Mouse (Mus musculus): ENCODE results near the gene Hcrtr1. TPM values are rescaled to one million over a fixed set of nuclear protein-coding genes. Genes with fewer than 3 reads are reported as not detected.

The Hcrtr1 gene
- polyA plus RNA-seq, 1 experiment from 2014 or later, result 1.7 TPM

GRCm38 (mm10) chr4:130130641-130131350 lies 8.4 kb downstream of the Hcrtr1 start:
- H3K36me3 ChIP-seq (replicated peaks; ENCODE audit: control insufficient read depth, insufficient read depth), result peaks cover 24% of the 10 kb centered on the region
- no peak overlapping the region for H3K4me2 ChIP-seq (replicated peaks)
- H3K9me3 ChIP-seq (ENCODE audit: control insufficient read depth, low read length), result no peaks in the 10 kb centered on the region
- WGBS, result 50% methylated on average over 13 of the region's 13 CpGs
- H3K4me3 ChIP-seq (replicated peaks; ENCODE audit: low read length), result no peak overlapping the region
- H3K27me3 ChIP-seq (ENCODE audit: control insufficient read depth, insufficient read depth, low read length), result no peaks in the 10 kb centered on the region; the same call in 1 of the 2 replicates
- H3K9ac ChIP-seq, result no peak overlapping the region
- no peaks in the 10 kb centered on the region; the same call in 1 of the 2 replicates for H3K4me1 ChIP-seq (replicated peaks; ENCODE audit: control insufficient read depth, insufficient read depth, low read length)
- DNase-seq (ENCODE audit: low spot score) (no peak), ATAC-seq (ENCODE audit: low FRiP score) (no peak)
- H3K27ac ChIP-seq, result no peak overlapping the region

DNA sequence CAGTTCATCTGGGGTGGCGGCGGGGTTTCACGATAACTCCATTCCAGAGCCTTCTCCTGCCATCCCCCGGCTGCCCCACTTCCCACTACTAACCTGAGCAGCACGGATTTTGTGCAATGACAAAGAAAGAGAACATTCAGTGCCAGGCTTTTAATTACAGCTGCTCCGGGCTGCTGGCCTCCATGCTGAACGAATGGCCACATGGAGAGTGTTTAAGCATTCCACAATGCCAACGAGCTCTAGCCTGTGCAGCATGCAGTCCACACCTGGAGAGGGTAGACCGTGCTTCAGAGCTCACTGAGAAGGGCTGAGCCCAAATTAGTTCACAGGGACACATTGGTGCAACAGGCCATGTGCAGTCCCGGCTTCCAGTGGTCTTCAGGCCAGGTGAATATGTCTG lies 9.1 kb downstream of the Hcrtr1 start:
- peaks cover 31% of the 10 kb centered on the region for H3K36me3 ChIP-seq (replicated peaks; ENCODE audit: control insufficient read depth, insufficient read depth)
- ATAC-seq (ENCODE audit: low FRiP score), result no peak
- WGBS, result 69% methylated on average over 10 of the region's 10 CpGs

GRCm38 (mm10) chr4:130128907-130129306 lies 10.3 kb downstream of the Hcrtr1 start:
- 86% methylated on average over 5 of the region's 5 CpGs for whole genome bisulfite sequencing
- Histone ChIP-seq H3K4me1 (replicated peaks; ENCODE audit: control insufficient read depth, insufficient read depth, low read length) (no peaks in the 10 kb centered on the region; the same call in 1 of the 2 replicates), H3K27ac (no peak overlapping the region), H3K4me3 (replicated peaks; ENCODE audit: low read length) (no peak overlapping the region), H3K9me3 (ENCODE audit: control insufficient read depth, low read length) (no peaks in the 10 kb centered on the region), H3K4me2 (replicated peaks) (no peak overlapping the region), H3K9ac (no peak overlapping the region), H3K27me3 (ENCODE audit: control insufficient read depth, insufficient read depth, low read length) (no peaks in the 10 kb centered on the region), H3K36me3 (replicated peaks; ENCODE audit: control insufficient read depth, insufficient read depth) (peaks cover 42% of the 10 kb centered on the region)
- no peak for DNase-seq (ENCODE audit: low spot score)
- no peak for ATAC-seq (ENCODE audit: low FRiP score)

More for the DNA sequence above, 9.1 kb downstream of the Hcrtr1 start:
- Histone ChIP-seq H3K9me3 (ENCODE audit: control insufficient read depth, low read length) (no peaks in the 10 kb centered on the region), H3K27me3 (ENCODE audit: control insufficient read depth, insufficient read depth, low read length) (no peaks in the 10 kb centered on the region), H3K9ac (no peak overlapping the region), H3K4me2 (replicated peaks) (no peak overlapping the region), H3K4me3 (replicated peaks; ENCODE audit: low read length) (no peak overlapping the region), H3K27ac (no peak overlapping the region), H3K4me1 (replicated peaks; ENCODE audit: control insufficient read depth, insufficient read depth, low read length) (no peaks in the 10 kb centered on the region; the same call in 1 of the 2 replicates)
- DNase-seq (ENCODE audit: low spot score), result no peak

DNA sequence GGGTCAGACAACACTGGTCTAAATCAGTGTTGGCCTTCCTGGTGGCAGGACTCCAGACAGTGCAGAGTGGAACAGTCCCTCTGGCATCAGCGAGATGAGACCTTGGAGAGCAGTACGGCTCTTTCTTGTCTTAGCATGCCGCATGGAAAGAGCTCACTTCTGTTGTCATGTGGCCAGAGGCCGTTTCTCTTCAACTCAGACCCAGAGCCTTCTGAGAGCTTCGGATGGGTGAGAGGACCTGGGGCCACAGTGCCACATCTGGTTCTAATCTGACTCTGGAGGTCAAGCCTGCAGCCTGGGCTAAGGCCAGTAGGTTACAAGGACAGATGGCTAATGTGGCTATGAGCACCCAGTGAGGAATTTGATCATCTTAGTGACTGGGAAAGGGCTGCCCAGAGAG lies 13.2 kb downstream of the Hcrtr1 start:
- H3K4me2 ChIP-seq (replicated peaks), result no peak overlapping the region
- 81% methylated on average over 5 of the region's 5 CpGs for WGBS
- DNase-seq (ENCODE audit: low spot score) (no peak), ATAC-seq (ENCODE audit: low FRiP score) (no peak)
- no peak overlapping the region for H3K4me3 ChIP-seq (replicated peaks; ENCODE audit: low read length)
- peaks cover 72% of the 10 kb centered on the region for H3K36me3 ChIP-seq (replicated peaks; ENCODE audit: control insufficient read depth, insufficient read depth)
- no peak overlapping the region for H3K27ac ChIP-seq
- H3K9me3 ChIP-seq (ENCODE audit: control insufficient read depth, low read length), result no peaks in the 10 kb centered on the region
- H3K4me1 ChIP-seq (replicated peaks; ENCODE audit: control insufficient read depth, insufficient read depth, low read length), result no peaks in the 10 kb centered on the region; the same call in 1 of the 2 replicates
- no peaks in the 10 kb centered on the region for H3K27me3 ChIP-seq (ENCODE audit: control insufficient read depth, insufficient read depth, low read length)
- no peak overlapping the region for H3K9ac ChIP-seq

DNA sequence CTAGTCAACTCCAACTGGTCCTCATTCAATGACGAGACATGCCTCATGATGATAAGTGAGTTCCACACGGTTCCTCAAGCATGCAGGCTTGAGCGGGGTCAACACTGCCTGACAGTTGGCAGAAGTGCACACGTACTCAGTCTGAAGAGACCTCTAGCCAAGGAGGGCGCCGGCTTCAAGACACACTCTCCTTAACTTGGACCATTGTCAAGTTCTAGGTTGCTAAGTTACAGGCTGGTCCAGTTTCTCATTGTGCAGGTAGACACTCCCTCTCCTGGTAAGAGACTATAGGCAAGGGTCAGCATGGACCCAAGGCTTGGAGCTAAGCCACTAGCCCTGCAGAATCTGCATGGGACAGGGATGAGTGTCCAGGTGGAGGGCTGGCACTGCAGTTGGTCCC lies 14.0 kb downstream of the Hcrtr1 start:
- DNase-seq (ENCODE audit: low spot score) (no peak), ATAC-seq (ENCODE audit: low FRiP score) (no peak)
- H3K27me3 ChIP-seq (ENCODE audit: control insufficient read depth, insufficient read depth, low read length), result no peaks in the 10 kb centered on the region
- 95% methylated on average over 6 of the region's 6 CpGs for WGBS
- no peak overlapping the region for H3K4me2 ChIP-seq (replicated peaks)
- no peak overlapping the region for H3K9ac ChIP-seq
- H3K36me3 ChIP-seq (replicated peaks; ENCODE audit: control insufficient read depth, insufficient read depth), result peaks cover 72% of the 10 kb centered on the region
- H3K27ac ChIP-seq, result no peak overlapping the region
- H3K4me3 ChIP-seq (replicated peaks; ENCODE audit: low read length), result no peak overlapping the region
- H3K9me3 ChIP-seq (ENCODE audit: control insufficient read depth, low read length), result no peaks in the 10 kb centered on the region
- H3K4me1 ChIP-seq (replicated peaks; ENCODE audit: control insufficient read depth, insufficient read depth, low read length), result no peaks in the 10 kb centered on the region; the same call in 1 of the 2 replicates

GRCm38 (mm10) chr4:130124110-130124509 lies 15.0 kb downstream of the Hcrtr1 start:
- Histone ChIP-seq H3K4me1 (replicated peaks; ENCODE audit: control insufficient read depth, insufficient read depth, low read length) (no peaks in the 10 kb centered on the region), H3K36me3 (replicated peaks; ENCODE audit: control insufficient read depth, insufficient read depth) (peaks cover 72% of the 10 kb centered on the region)
- 93% methylated on average over 4 of the region's 4 CpGs for WGBS

DNA sequence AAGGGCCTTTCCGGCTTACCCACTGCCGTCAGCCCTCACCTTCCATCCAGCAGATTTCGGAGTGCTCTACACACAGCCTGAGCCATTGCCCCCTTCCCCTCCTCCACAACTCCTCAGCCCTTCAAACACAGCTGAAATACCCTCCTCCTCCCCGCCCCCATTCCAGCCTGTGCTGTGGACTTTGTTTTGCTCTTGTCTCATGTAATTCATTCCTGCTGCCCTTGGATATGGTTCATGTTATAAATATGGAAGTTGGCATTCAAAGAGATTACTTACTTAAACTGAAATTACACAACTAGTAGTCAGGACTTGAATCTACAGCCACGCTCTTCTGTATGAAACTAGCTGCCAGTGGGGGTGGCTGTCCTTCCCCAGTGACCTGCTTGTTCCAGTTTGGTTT lies 16.1 kb downstream of the Hcrtr1 start:
- 87% methylated on average over 5 of the region's 5 CpGs for WGBS
- no peak for ATAC-seq (ENCODE audit: low FRiP score)
- Histone ChIP-seq H3K4me1 (replicated peaks; ENCODE audit: control insufficient read depth, insufficient read depth, low read length) (no peaks in the 10 kb centered on the region), H3K27ac (no peak overlapping the region), H3K4me2 (replicated peaks) (no peak overlapping the region), H3K9me3 (ENCODE audit: control insufficient read depth, low read length) (no peaks in the 10 kb centered on the region), H3K4me3 (replicated peaks; ENCODE audit: low read length) (no peak overlapping the region), H3K36me3 (replicated peaks; ENCODE audit: control insufficient read depth, insufficient read depth) (peaks cover 69% of the 10 kb centered on the region), H3K9ac (no peak overlapping the region), H3K27me3 (ENCODE audit: control insufficient read depth, insufficient read depth, low read length) (no peaks in the 10 kb centered on the region)
- no peak for DNase-seq (ENCODE audit: low spot score)

More at GRCm38 (mm10) chr4:130124110-130124509, 15.0 kb downstream of the Hcrtr1 start:
- Histone ChIP-seq H3K27me3 (ENCODE audit: control insufficient read depth, insufficient read depth, low read length) (no peaks in the 10 kb centered on the region), H3K4me2 (replicated peaks) (no peak overlapping the region), H3K4me3 (replicated peaks; ENCODE audit: low read length) (no peak overlapping the region), H3K27ac (no peak overlapping the region), H3K9ac (no peak overlapping the region), H3K9me3 (ENCODE audit: control insufficient read depth, low read length) (no peaks in the 10 kb centered on the region)
- no peak for DNase-seq (ENCODE audit: low spot score)
- no peak for ATAC-seq (ENCODE audit: low FRiP score)

- H3K4me2 ChIP-seq (replicated peaks), result no peak overlapping the region
- WGBS, result 78% methylated on average over 8 of the region's 8 CpGs
- no peak overlapping the region for H3K27ac ChIP-seq
- H3K4me1 ChIP-seq (replicated peaks; ENCODE audit: control insufficient read depth, insufficient read depth, low read length), result no peaks in the 10 kb centered on the region
- DNase-seq (ENCODE audit: low spot score) (no peak), ATAC-seq (ENCODE audit: low FRiP score) (no peak)
- no peak overlapping the region for H3K4me3 ChIP-seq (replicated peaks; ENCODE audit: low read length)
- H3K27me3 ChIP-seq (ENCODE audit: control insufficient read depth, insufficient read depth, low read length), result no peaks in the 10 kb centered on the region
- peaks cover 56% of the 10 kb centered on the region for H3K36me3 ChIP-seq (replicated peaks; ENCODE audit: control insufficient read depth, insufficient read depth)
- H3K9me3 ChIP-seq (ENCODE audit: control insufficient read depth, low read length), result no peaks in the 10 kb centered on the region
- no peak overlapping the region for H3K9ac ChIP-seq
Measured at GRCm38 (mm10) chr4:130121560-130121959, 17.6 kb downstream of the Hcrtr1 start.

DNA sequence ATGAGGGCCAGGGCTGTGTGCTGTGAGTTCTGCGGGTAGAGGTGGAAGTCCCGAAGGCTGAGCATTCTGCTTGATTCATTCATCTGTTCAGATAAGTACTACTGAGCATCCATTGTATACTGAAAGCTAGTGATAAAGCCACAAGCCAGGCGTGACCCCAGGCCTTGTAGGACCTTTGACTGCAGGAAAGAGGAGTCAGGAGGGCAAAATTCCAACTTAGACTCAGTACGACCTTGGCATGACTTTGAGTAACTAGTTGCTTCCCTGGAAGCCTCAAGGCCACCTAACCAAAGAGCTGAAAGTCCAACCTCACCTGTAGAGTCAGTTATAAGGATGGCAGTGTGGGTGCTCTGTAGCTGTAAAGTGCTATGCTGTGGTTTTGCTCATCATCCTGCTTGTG lies 18.4 kb downstream of the Hcrtr1 start:
- H3K9ac ChIP-seq, result no peak overlapping the region
- no peak overlapping the region for H3K4me2 ChIP-seq (replicated peaks)
- DNase-seq (ENCODE audit: low spot score) (no peak), ATAC-seq (ENCODE audit: low FRiP score) (no peak)
- no peak overlapping the region for H3K27ac ChIP-seq
- no peaks in the 10 kb centered on the region for H3K27me3 ChIP-seq (ENCODE audit: control insufficient read depth, insufficient read depth, low read length)
- no peaks in the 10 kb centered on the region for H3K9me3 ChIP-seq (ENCODE audit: control insufficient read depth, low read length)
- 71% methylated on average over 4 of the region's 4 CpGs for WGBS
- H3K4me3 ChIP-seq (replicated peaks; ENCODE audit: low read length), result no peak overlapping the region
- peaks cover 49% of the 10 kb centered on the region for H3K36me3 ChIP-seq (replicated peaks; ENCODE audit: control insufficient read depth, insufficient read depth)
- H3K4me1 ChIP-seq (replicated peaks; ENCODE audit: control insufficient read depth, insufficient read depth, low read length), result no peaks in the 10 kb centered on the region

All from hindbrain, embryonic 14.5 days (tissue).